In genomic region chr7:54783550-54784529, GRCm38 (mm10) we compare ENCODE assay signal across 27 mouse cellular contexts. TPM values are rescaled to one million over a fixed set of nuclear protein-coding genes. Genes with fewer than 3 reads are reported as not detected.
DNase-seq lines count a peak whose midpoint lies in the region; ATAC-seq lines count a peak whose summit lies in the region.
"Had no signal": no experiment of that assay in that cellular context is flagged by ENCODE, and none has a peak within 500 bp of the region (broad histone marks: within the 10 kb centered on the region; RNA-seq: fewer than 3 reads in every experiment).

No protein-coding gene starts in this region.

- no peaks in the 10 kb centered on the region for H3K4me1 ChIP-seq in heart, embryonic 14.5 days (ENCODE audit: control insufficient read depth in 2 of 2, insufficient read depth in 2 of 2, low read length in 2 of 2)
- no peaks in the 10 kb centered on the region for H3K4me1 ChIP-seq in limb, embryonic 13.5 days
- H3K4me1 ChIP-seq in limb, embryonic 10.5 days = no peaks in the 10 kb centered on the region
- H3K4me1 ChIP-seq in embryonic facial prominence, embryonic 12.5 days = no peaks in the 10 kb centered on the region
- no peaks in the 10 kb centered on the region for H3K4me1 ChIP-seq in embryonic facial prominence, embryonic 14.5 days (ENCODE audit: control insufficient read depth, insufficient read depth, low read length)
- H3K4me1 ChIP-seq: intestine, embryonic 15.5 days; megakaryocyte, embryonic 14.5 days; stomach, embryonic 15.5 days had no signal

- no peak overlapping the region for H3K27ac ChIP-seq in heart, embryonic 14.5 days (replicated peaks in 1 of 2; ENCODE audit: control insufficient read depth in 1 of 2, insufficient read depth in 1 of 2, low read depth in 2 of 2, low read length in 2 of 2)
- no peak overlapping the region for H3K27ac ChIP-seq in limb, embryonic 13.5 days
- H3K27ac ChIP-seq in limb, embryonic 10.5 days = no peak overlapping the region
- H3K27ac ChIP-seq in embryonic facial prominence, embryonic 12.5 days = no peak overlapping the region
- no peak overlapping the region for H3K27ac ChIP-seq in embryonic facial prominence, embryonic 14.5 days (replicated peaks; ENCODE audit: low read depth, low read length)
- H3K27ac ChIP-seq: forebrain, embryonic 13.5 days; intestine, embryonic 15.5 days; layer of hippocampus, adult 2 months; liver, embryonic 14.5 days; stomach, embryonic 15.5 days had no signal

- WGBS in heart, embryonic 14.5 days = 68% methylated on average over 10 of the region's 10 CpGs
- 75% methylated on average over 10 of the region's 10 CpGs for WGBS in limb, embryonic 13.5 days
- WGBS in limb, embryonic 10.5 days = 83% methylated on average over 10 of the region's 10 CpGs
- 73% methylated on average over 10 of the region's 10 CpGs for WGBS in embryonic facial prominence, embryonic 12.5 days
- 61% methylated on average over 10 of the region's 10 CpGs for WGBS in embryonic facial prominence, embryonic 14.5 days

- H3K9me3 ChIP-seq in heart, embryonic 14.5 days (ENCODE audit: control insufficient read depth, low read length) = no peaks in the 10 kb centered on the region
- H3K9me3 ChIP-seq in limb, embryonic 13.5 days = no peaks in the 10 kb centered on the region
- H3K9me3 ChIP-seq in limb, embryonic 10.5 days (replicated peaks) = no peaks in the 10 kb centered on the region
- no peaks in the 10 kb centered on the region for H3K9me3 ChIP-seq in embryonic facial prominence, embryonic 12.5 days
- H3K9me3 ChIP-seq in embryonic facial prominence, embryonic 14.5 days (ENCODE audit: control insufficient read depth, low read length) = no peaks in the 10 kb centered on the region
- H3K9me3 ChIP-seq: forebrain, embryonic 13.5 days; G1E; intestine, embryonic 15.5 days; stomach, embryonic 15.5 days had no signal

- ATAC-seq in heart, embryonic 14.5 days (ENCODE audit: insufficient number of reproducible peaks, insufficient read depth, low FRiP score, low read depth) = peak; percentile 9; the same call in 1 of the 2 replicates
- ATAC-seq in limb, embryonic 13.5 days (ENCODE audit: low FRiP score, low read depth) = peak; percentile 40; the same call in 1 of the 2 replicates
- ATAC-seq in embryonic facial prominence, embryonic 12.5 days (ENCODE audit: insufficient number of reproducible peaks, insufficient read depth, low FRiP score, low TSS enrichment) = 0 out of 2 replicates have a peak, but pooled peaks have one; percentile 56
- no peak for ATAC-seq in embryonic facial prominence, embryonic 14.5 days (ENCODE audit: low read depth)
- ATAC-seq: forebrain, embryonic 13.5 days; intestine, embryonic 15.5 days; Patski had no signal

- H3K4me2 ChIP-seq in heart, embryonic 14.5 days (ENCODE audit: low read length) = no peak overlapping the region
- H3K4me2 ChIP-seq in limb, embryonic 13.5 days (replicated peaks) = no peak overlapping the region
- H3K4me2 ChIP-seq in embryonic facial prominence, embryonic 12.5 days (replicated peaks) = no peak overlapping the region
- no peak overlapping the region for H3K4me2 ChIP-seq in embryonic facial prominence, embryonic 14.5 days (ENCODE audit: low read depth, low read length)
- H3K4me2 ChIP-seq: forebrain, embryonic 13.5 days; intestine, embryonic 15.5 days; lung, embryonic 14.5 days; stomach, embryonic 15.5 days had no signal

- no peaks in the 10 kb centered on the region for H3K36me3 ChIP-seq in heart, embryonic 14.5 days (ENCODE audit: control insufficient read depth, insufficient read depth, low read length)
- no peaks in the 10 kb centered on the region for H3K36me3 ChIP-seq in limb, embryonic 13.5 days
- H3K36me3 ChIP-seq in limb, embryonic 10.5 days = no peaks in the 10 kb centered on the region
- no peaks in the 10 kb centered on the region for H3K36me3 ChIP-seq in embryonic facial prominence, embryonic 12.5 days
- no peaks in the 10 kb centered on the region for H3K36me3 ChIP-seq in embryonic facial prominence, embryonic 14.5 days (ENCODE audit: control insufficient read depth, insufficient read depth, low read length)
- H3K36me3 ChIP-seq: G1E; intestine, embryonic 15.5 days; stomach, embryonic 15.5 days had no signal

- H3K9ac ChIP-seq in heart, embryonic 14.5 days (ENCODE audit: low read length) = no peak overlapping the region
- H3K9ac ChIP-seq in limb, embryonic 13.5 days = no peak overlapping the region
- no peak overlapping the region for H3K9ac ChIP-seq in embryonic facial prominence, embryonic 12.5 days
- H3K9ac ChIP-seq in embryonic facial prominence, embryonic 14.5 days (ENCODE audit: low read depth, low read length) = no peak overlapping the region
- H3K9ac ChIP-seq: forebrain, embryonic 13.5 days; intestine, embryonic 15.5 days; liver, embryonic 14.5 days; lung, embryonic 14.5 days; stomach, embryonic 15.5 days had no signal

- no peaks in the 10 kb centered on the region for H3K27me3 ChIP-seq in heart, embryonic 14.5 days (ENCODE audit: control insufficient read depth, insufficient read depth, low read length)
- H3K27me3 ChIP-seq in limb, embryonic 13.5 days = no peaks in the 10 kb centered on the region
- no peaks in the 10 kb centered on the region for H3K27me3 ChIP-seq in limb, embryonic 10.5 days (ENCODE audit: low read depth, poor library complexity, severe bottlenecking)
- H3K27me3 ChIP-seq in embryonic facial prominence, embryonic 12.5 days = no peaks in the 10 kb centered on the region
- H3K27me3 ChIP-seq in embryonic facial prominence, embryonic 14.5 days (replicated peaks; ENCODE audit: control insufficient read depth, insufficient read depth, low read length) = no peaks in the 10 kb centered on the region
- H3K27me3 ChIP-seq: CH12.LX; intestine, embryonic 15.5 days; megakaryocyte, embryonic 14.5 days; Patski; stomach, embryonic 15.5 days had no signal

- no peak overlapping the region for H3K4me3 ChIP-seq in heart, embryonic 14.5 days (ENCODE audit: control insufficient read depth in 1 of 2, insufficient read depth in 1 of 2, low read depth in 1 of 2, low read length in 2 of 2)
- no peak overlapping the region for H3K4me3 ChIP-seq in limb, embryonic 13.5 days
- H3K4me3 ChIP-seq in limb, embryonic 10.5 days = no peak overlapping the region
- H3K4me3 ChIP-seq in embryonic facial prominence, embryonic 12.5 days = no peak overlapping the region
- no peak overlapping the region for H3K4me3 ChIP-seq in embryonic facial prominence, embryonic 14.5 days (ENCODE audit: low read depth, low read length)
- H3K4me3 ChIP-seq: forebrain, embryonic 13.5 days; intestine, embryonic 15.5 days; layer of hippocampus, adult 2 months; megakaryocyte, embryonic 14.5 days; stomach, embryonic 15.5 days had no signal

- no peak for DNase-seq in heart, adult 9 months (ENCODE audit: low spot score in 2 of 2)
- DNase-seq in limb, embryonic 10.5 days (ENCODE audit: low spot score) = no peak
- peak; percentile 2 for DNase-seq in embryonic facial prominence, embryonic 14.5 days (ENCODE audit: low spot score)
- DNase-seq in adrenal gland, postnatal 4 days (ENCODE audit: low spot score in 2 of 2) = no peak
- DNase-seq: adrenal gland, postnatal 36 days; B cell, adult 2 months; cerebellum, adult 11 months; embryo, embryonic 11 days; heart, postnatal 4 days; kidney, adult 9 months; kidney, postnatal 25 days; lung, embryonic 14.5 days; lung, postnatal 36 days; thymus, postnatal 25 days had no signal

RNA-seq across cellular contexts. Expression of gene Luzp2, which starts 51.5 kb away (rescaled TPM):
- polyA plus RNA-seq in heart, embryonic 14.5 days (2014; fragmentation: Nextera tagmentation; extraction: Ambion mirVana) = 0.32 and 0.43 TPM in 2 replicates
- polyA plus RNA-seq in limb, embryonic 13.5 days (2015; fragmentation: Nextera tagmentation; extraction: Ambion mirVana) = 1.5 and 2.0 TPM in 2 replicates
- polyA plus RNA-seq in limb, embryonic 10.5 days (2016; fragmentation: Nextera tagmentation; extraction: Ambion mirVana) = 0.05 and 0.45 TPM in 2 replicates
- 2.9 and 3.4 TPM in 2 replicates for polyA plus RNA-seq in embryonic facial prominence, embryonic 12.5 days (2016; fragmentation: Nextera tagmentation; extraction: Ambion mirVana)
- 5.7 and 6.3 TPM in 2 replicates for polyA plus RNA-seq in embryonic facial prominence, embryonic 14.5 days (2014; fragmentation: Nextera tagmentation; extraction: Ambion mirVana)
- 1 to 10 TPM; 2.5 to 2.7 TPM for total RNA-seq in adrenal gland, postnatal 4 days (2021)
- total RNA-seq: CH12.LX; neutrophil, adult 5-6 weeks had no signal
- polyA plus RNA-seq: G1E had no signal
